ENCODE assay signal across 8 mouse cellular contexts in genomic region chr12:68463032-68463431, GRCm38 (mm10).
A peak's percentile ranks its signal among the peaks of the same experiment; 100 is the strongest.
DNase-seq lines count a peak whose midpoint lies in the region; ATAC-seq lines count a peak whose summit lies in the region.

No protein-coding gene starts in this region.

- 0 out of 2 replicates have a peak, but pooled peaks have one; percentile 16 for ATAC-seq in midbrain, embryonic 11.5 days (ENCODE audit: low FRiP score)
- no peak for ATAC-seq in heart, embryonic 13.5 days (ENCODE audit: extremely low read depth, insufficient number of reproducible peaks, low FRiP score, low TSS enrichment)
- peak; percentile 76 for ATAC-seq in neural tube, embryonic 13.5 days (ENCODE audit: low read depth)

- WGBS in midbrain, embryonic 11.5 days: 71% methylated on average over 4 of the region's 4 CpGs
- 73% methylated on average over 4 of the region's 4 CpGs for WGBS in midbrain, embryonic 10.5 days
- WGBS in heart, embryonic 13.5 days: 10% methylated on average over 4 of the region's 4 CpGs
- 52% methylated on average over 4 of the region's 4 CpGs for WGBS in neural tube, embryonic 13.5 days

- no peak overlapping the region for H3K4me3 ChIP-seq in midbrain, embryonic 11.5 days (ENCODE audit: low read depth, low read length)
- H3K4me3 ChIP-seq in midbrain, embryonic 10.5 days: no peak overlapping the region
- no peak overlapping the region for H3K4me3 ChIP-seq in heart, embryonic 13.5 days
- H3K4me3 ChIP-seq in neural tube, embryonic 13.5 days: no peak overlapping the region

- H3K27ac ChIP-seq in midbrain, embryonic 11.5 days (ENCODE audit: low read depth, low read length): no peak overlapping the region
- H3K27ac ChIP-seq in midbrain, embryonic 10.5 days (replicated peaks): no peak overlapping the region
- H3K27ac ChIP-seq in heart, embryonic 13.5 days (replicated peaks): peak overlapping the region; percentile 63
- 0 out of 2 replicates have a peak overlapping the region, but pooled peaks have one; percentile 28 for H3K27ac ChIP-seq in neural tube, embryonic 13.5 days (replicated peaks)

- H3K4me1 ChIP-seq in midbrain, embryonic 11.5 days (ENCODE audit: control insufficient read depth, insufficient read depth, low read length): no peaks in the 10 kb centered on the region
- no peaks in the 10 kb centered on the region for H3K4me1 ChIP-seq in midbrain, embryonic 10.5 days
- peaks cover 13% of the 10 kb centered on the region for H3K4me1 ChIP-seq in heart, embryonic 13.5 days
- peaks cover 6% of the 10 kb centered on the region for H3K4me1 ChIP-seq in neural tube, embryonic 13.5 days (replicated peaks)

- no peak for DNase-seq in midbrain, embryonic 11.5 days (ENCODE audit: low spot score, missing footprints)
- DNase-seq in midbrain, embryonic 10.5 days (ENCODE audit: low spot score): no peak
- DNase-seq in kidney, postnatal 36 days: peak; percentile 13 to 23
- DNase-seq in gastrocnemius, postnatal 14 days: no peak
- no peak for DNase-seq in natural killer cell, adult 2 months (ENCODE audit: low spot score in 2 of 2)
- no peak for DNase-seq in spleen, postnatal 4 days (ENCODE audit: low spot score in 2 of 2)

- H3K9me3 ChIP-seq in midbrain, embryonic 11.5 days (ENCODE audit: control insufficient read depth, low read length): no peaks in the 10 kb centered on the region
- H3K9me3 ChIP-seq in midbrain, embryonic 10.5 days (replicated peaks): no peaks in the 10 kb centered on the region
- no peaks in the 10 kb centered on the region for H3K9me3 ChIP-seq in heart, embryonic 13.5 days
- H3K9me3 ChIP-seq in neural tube, embryonic 13.5 days: no peaks in the 10 kb centered on the region

- no peak overlapping the region for H3K4me2 ChIP-seq in midbrain, embryonic 11.5 days
- peak overlapping the region; percentile 49 for H3K4me2 ChIP-seq in heart, embryonic 13.5 days
- H3K4me2 ChIP-seq in neural tube, embryonic 13.5 days: no peak overlapping the region

- H3K27me3 ChIP-seq in midbrain, embryonic 11.5 days (ENCODE audit: control insufficient read depth, insufficient read depth, low read length): no peaks in the 10 kb centered on the region
- H3K27me3 ChIP-seq in midbrain, embryonic 10.5 days (ENCODE audit: low read depth, poor library complexity, severe bottlenecking): no peaks in the 10 kb centered on the region
- no peaks in the 10 kb centered on the region for H3K27me3 ChIP-seq in heart, embryonic 13.5 days (replicated peaks)
- H3K27me3 ChIP-seq in neural tube, embryonic 13.5 days: no peaks in the 10 kb centered on the region

- intact Hi-C loops in gastrocnemius, postnatal 14 days (cut with DNase I; ENCODE audit: low total_unique reads): no loop called here

- no peaks in the 10 kb centered on the region for H3K36me3 ChIP-seq in midbrain, embryonic 11.5 days (ENCODE audit: control insufficient read depth, insufficient read depth, low read length)
- H3K36me3 ChIP-seq in midbrain, embryonic 10.5 days: no peaks in the 10 kb centered on the region
- no peaks in the 10 kb centered on the region for H3K36me3 ChIP-seq in heart, embryonic 13.5 days
- no peaks in the 10 kb centered on the region for H3K36me3 ChIP-seq in neural tube, embryonic 13.5 days

- no peak overlapping the region for H3K9ac ChIP-seq in midbrain, embryonic 11.5 days (ENCODE audit: low read length)
- H3K9ac ChIP-seq in heart, embryonic 13.5 days: no peak overlapping the region
- H3K9ac ChIP-seq in neural tube, embryonic 13.5 days: no peak overlapping the region

Comparison
In these comparisons a context has a peak if more than half of its experiments do, and no peak if none do; other contexts are left out.
1. DNase-seq: peak in kidney, postnatal 36 days (2 of 2); none in midbrain, embryonic 11.5 days (single experiment), midbrain, embryonic 10.5 days (single experiment), gastrocnemius, postnatal 14 days (single experiment), natural killer cell, adult 2 months (0 of 2) and spleen, postnatal 4 days (0 of 2).
2. H3K27ac ChIP-seq: peak in heart, embryonic 13.5 days (single experiment) and neural tube, embryonic 13.5 days (single experiment); none in midbrain, embryonic 11.5 days (single experiment) and midbrain, embryonic 10.5 days (single experiment).